Mouse (Mus musculus) thymus, postnatal 10 days (tissue): ENCODE results near the gene Shroom4.

Source experiments
- DNase-seq, 2 experiments: peaks; one replicate each; pipeline ENCODE4 v3.0.0; 2021; ENCODE audit warnings: low spot score in 2 of 2

The Shroom4 gene

DNA sequence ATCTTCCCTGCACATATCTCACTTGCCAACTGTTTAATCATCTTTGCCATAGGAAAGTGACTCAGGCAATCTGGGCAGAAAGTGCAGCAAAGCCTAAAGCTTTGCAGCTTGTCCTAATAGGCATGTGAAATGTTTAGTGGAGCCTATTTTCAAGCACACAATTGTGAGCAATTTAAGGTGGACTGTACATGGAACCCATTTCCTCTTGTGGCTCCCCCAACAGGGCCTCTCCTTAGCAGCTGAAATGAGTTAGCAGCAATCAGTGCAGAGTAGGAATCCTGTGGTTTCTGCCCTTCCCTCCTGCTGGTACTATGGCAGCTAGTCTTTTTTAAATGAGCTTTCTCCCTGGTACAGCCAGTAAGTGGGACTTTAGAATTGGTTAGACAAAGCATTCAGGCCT lies 95.8 kb downstream of the Shroom4 start:
- no peak for DNase-seq

DNA sequence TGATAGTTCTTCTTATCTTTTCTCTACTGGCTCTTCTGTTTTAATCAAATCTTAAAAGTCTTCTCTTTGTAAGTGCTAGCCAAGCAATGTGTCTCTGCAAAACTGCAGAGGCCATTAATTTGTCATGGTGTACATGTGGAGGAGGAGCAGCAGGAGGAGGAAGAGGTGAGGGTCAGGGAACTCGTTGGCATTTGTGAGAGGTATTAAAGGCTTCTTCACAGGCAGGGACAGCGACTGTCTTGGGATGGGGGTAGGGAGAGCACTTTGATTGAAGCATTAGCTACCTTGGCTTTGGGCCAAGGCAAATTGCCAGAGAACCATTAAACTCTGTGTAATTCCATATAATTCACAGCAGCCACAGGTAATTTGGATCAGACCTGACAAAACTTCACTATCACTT lies 96.7 kb downstream of the Shroom4 start:
- DNase-seq: no peak

DNA sequence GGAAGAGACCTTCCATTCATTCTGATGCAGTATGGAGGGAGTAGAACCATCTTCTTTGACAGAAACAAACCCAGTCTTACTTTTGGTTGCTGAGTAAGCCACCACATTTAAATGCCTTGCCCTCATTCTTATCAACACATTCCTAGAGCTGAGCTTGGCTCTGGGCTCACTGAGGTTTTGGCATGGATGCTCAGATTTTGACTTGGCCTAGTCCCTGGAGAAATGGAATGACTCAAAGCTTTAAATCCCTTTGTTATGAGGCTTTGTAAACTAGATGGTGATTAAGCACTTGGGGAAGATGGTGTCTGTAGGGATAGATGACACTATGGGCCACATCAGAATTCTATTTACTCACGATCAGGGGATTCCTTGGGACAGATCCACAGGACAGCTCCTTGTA lies 102.2 kb downstream of the Shroom4 start:
- DNase-seq: no peak

- DNase-seq: no peak
These were observed 117.6 kb downstream of the Shroom4 start for GRCm38 (mm10) chrX:6517217-6517616.

GRCm38 (mm10) chrX:6518421-6518820 lies 118.8 kb downstream of the Shroom4 start:
- no peak for DNase-seq

DNA sequence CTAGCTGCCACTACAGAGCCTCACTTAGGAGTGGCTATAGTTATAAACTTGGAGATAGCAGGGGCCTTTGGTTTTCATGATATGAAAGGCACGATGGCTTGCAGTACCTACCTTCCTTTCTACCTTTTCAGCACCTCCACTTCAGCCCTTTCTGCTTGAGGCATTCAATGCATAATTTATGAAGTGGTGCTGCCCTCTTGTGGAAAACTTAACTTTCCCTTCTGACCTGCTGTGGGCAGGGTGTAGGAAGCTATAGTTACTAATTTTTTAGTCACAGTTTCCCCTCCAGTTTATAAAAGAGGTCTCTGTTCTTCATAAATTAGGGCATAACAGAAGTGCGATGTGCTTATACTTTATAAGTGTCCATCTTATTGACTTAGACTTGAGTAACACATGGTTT lies 123.3 kb downstream of the Shroom4 start:
- no peak for DNase-seq

- DNase-seq: no peak
These were observed 137.0 kb downstream of the Shroom4 start for GRCm38 (mm10) chrX:6536636-6537035.

GRCm38 (mm10) chrX:6537689-6538088 lies 138.0 kb downstream of the Shroom4 start:
- DNase-seq: no peak

DNA sequence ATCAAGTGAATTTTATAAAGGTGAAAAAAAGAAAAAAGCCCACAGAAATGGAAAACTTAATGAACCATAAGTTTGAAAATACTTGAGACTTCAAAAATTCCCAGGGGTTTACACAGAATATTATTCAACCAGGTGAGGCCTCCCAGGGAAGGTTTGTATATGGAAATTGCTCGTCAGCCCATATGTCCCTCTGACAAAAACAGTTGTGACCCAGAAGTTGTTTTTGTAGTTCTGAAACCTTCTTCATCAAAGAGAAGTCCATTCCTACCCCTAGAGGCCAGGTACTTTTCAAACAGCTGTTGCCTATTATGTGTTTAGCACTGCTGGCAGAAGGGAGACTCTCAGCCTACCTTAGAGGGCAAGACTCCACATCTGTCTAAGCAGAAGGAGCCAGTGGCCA lies 165.4 kb downstream of the Shroom4 start:
- DNase-seq: no peak

GRCm38 (mm10) chrX:6574511-6574910 lies 174.9 kb downstream of the Shroom4 start:
- no peak for DNase-seq

DNA sequence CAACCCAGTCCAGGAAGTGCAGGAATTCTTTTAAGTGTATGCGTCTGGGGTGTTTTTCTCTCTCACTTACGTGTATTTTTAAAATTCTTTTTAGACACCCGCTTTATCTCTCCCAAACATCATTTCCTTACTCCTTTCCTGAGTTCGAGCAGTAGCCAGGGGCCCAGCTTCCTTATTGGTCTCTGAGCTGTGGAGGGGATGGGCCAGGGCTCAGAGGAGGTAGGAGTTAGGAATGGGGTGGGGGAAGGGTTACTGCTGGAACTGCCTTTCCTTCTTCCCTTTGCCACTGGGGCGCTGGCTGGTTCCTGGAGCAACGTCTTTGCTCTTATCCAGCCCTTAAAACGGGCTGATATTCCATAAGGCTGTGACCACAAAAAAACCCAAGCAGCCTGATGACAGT lies 177.3 kb downstream of the Shroom4 start:
- DNase-seq: no peak

DNA sequence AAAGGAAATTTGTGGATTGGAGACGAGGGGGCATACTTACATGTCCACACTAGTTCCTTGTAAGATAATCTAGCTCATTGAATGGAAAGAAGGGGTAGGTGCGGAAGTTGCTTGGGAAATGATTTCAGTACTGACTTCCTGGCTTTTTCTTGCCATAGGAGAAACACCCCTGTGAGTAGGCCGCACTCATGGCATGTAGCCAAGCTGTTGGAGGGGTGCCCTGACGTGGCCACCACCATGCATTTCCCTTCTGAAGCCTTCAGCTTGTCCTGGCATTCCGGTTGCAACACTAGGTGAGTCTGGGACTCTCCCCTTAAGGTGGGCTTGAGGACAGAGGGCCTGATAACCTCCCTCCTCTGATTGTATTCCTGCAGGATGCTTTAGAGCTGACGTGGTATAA lies 181.0 kb downstream of the Shroom4 start:
- DNase-seq: no peak

DNA sequence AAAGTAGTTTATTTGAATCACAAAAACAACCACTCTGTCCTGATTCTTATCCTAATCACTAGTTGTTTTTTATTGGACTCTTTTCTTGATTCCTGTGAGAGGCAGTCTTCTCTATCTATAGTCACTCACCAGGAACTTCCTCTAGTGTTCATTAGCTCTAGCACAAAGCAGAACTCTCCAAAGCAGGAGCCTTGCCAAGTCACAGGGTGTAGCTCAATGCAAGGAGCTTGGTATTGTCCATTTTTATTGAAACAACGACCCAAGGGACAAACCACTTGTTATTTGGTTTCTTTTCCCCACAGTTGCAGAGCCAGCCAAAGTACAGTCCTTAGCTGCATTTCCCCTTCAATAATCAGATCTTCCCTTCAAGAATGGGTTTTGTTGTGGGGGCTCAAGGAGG lies 181.5 kb downstream of the Shroom4 start:
- DNase-seq: no peak

DNA sequence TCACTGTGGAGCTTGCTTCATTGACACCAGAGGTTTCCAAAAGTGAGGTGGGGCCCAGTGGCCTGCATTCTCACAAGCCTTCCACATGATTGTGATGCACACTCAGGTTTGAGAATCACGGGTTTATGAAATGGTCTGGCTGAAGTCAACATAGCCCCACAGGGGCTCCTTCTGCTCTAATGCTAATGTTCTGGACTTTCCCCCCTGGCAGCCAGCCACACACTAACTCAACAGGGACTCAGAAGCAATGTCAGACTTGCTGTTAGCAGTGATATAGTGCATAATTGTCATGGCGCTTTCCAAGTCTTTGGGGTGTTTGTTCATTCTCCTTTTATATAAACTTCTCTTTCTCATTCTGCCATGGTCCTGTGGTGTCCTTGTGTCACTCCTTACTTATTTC lies 183.0 kb downstream of the Shroom4 start:
- no peak for DNase-seq

DNA sequence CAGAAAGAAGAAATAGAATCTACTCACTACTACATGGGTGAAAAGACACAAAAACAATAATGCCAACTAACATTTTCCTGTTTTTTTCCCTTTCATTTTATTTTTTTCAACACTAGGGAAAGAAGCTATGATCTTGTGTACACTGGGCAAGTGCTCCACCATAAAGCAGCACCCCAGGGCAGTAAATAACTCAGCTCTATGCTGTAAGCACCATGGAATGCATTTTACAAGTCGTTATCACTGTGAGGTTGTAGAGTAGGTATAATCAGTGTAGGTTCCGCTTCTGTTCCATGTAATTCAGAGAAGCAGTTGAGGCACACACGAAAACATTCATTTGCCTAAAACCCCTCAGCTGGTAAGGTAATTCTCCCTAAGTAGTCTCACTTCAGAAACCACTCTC lies 194.5 kb downstream of the Shroom4 start:
- DNase-seq: no peak

DNA sequence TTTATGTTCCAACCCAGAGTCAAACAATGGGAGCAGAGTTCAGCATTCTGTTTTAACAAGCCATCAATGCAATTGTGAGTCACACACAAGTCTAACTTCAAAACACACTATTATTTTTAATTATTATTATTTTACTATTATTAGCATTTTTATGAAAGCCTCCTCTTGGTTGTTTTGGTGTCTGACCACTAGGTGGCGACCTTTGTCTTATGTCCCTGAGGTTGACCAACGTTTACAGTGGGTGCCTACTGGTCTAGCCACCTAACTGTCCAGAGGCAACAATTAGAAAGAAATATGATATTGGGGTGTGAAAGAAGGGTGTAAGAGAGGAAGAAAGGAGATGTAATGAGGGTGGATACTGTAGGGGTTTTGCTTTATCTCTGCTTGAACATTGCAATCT lies 254.4 kb downstream of the Shroom4 start:
- DNase-seq: no peak

DNA sequence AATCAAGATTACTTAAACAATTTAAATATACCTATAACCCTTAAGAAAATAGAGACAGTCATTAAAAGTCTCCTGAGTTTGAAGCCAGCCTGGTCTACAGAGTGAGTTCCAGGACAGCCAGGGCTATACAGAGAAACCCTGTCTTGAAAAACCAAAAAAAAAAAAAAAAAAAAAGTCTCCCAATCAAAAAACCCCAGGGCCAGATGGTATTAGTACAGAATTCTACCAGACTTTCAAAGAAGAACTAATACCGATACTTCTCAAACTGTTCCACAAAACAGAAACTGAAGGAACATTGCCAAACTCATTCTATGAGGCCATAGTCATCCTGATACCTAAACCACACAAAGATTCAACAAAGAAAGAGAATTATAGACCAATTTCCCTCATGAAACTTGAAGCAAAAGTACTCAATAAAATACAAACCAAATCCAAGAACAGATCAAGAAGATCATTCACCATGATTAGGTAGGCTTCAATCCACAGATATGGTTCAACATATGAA lies 259.2 kb downstream of the Shroom4 start:
- DNase-seq: no peak
